Mouse (Mus musculus): Measurements from ENCODE around the gene Rpp25. TPM values are rescaled to one million over a fixed set of nuclear protein-coding genes. Genes with fewer than 3 reads are reported as not detected.

Gene Rpp25
- polyA plus RNA-seq, 1 experiment from 2014 or later, result 0.64 TPM

DNA sequence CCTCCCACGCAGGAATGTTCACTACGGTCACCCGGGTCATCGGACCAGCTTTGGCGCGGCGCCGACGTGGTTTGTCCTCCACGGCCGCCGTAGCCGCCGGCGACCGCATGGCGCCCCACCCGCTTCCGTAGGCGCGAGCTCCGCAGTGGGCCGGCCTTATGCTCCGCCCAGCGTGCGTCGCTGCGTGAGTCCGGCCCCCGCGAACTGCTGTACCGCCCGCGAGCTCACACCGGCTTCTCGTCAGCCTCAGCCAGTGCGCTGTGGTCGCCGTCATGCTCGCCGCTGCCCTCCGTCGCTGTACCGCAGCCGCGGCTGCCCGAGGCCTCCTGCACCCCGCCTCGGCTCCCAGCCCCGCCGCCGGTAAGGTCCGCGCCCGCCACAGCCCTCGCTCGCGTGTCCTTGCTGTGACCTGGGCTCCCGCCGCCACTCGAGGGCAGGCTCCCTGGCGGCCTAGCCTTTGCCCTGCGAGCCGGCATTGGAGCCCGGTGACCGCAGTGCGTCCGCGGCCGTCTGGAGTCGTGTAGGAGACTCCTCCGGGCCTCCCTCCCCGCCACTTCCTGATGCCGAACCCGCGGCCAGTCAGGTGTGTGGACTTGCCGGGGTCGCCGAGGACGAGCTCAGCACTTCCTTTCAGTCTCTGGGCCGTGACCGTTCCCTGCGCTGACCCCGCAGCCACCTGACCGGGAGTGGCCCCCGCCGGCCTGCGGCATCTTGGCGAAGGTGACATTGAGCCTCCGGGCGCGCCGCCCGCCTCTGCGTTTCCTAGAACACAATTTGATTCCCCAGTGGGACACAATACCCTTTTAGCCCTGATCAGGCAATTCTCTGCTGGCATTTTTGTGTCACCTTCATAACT lies 17.5 kb downstream of the Rpp25 start, which contains the start of gene Cox5a:
TSS of gene Cox5a (plus strand) at position 219 of the 856 bp plus-strand sequence.
- Histone ChIP-seq H3K27ac (replicated peaks) (peak within 1 kb of the TSS; percentile 96), H3K27me3 (no peaks in the 10 kb centered on the region), H3K9me3 (replicated peaks) (no peaks in the 10 kb centered on the region), H3K4me1 (replicated peaks) (peaks cover 49% of the 10 kb centered on the region), H3K4me3 (replicated peaks) (peak within 1 kb of the TSS; percentile 93), H3K4me2 (peak within 1 kb of the TSS; percentile 77), H3K36me3 (replicated peaks) (no peaks in the 10 kb centered on the region), H3K9ac (peak within 1 kb of the TSS; percentile 97)
- under 1% methylated on average over 95 of the region's 95 CpGs for WGBS (ENCODE audit: insufficient replicate concordance)
- peak; percentile 98 for ATAC-seq (ENCODE audit: insufficient read depth)

DNA sequence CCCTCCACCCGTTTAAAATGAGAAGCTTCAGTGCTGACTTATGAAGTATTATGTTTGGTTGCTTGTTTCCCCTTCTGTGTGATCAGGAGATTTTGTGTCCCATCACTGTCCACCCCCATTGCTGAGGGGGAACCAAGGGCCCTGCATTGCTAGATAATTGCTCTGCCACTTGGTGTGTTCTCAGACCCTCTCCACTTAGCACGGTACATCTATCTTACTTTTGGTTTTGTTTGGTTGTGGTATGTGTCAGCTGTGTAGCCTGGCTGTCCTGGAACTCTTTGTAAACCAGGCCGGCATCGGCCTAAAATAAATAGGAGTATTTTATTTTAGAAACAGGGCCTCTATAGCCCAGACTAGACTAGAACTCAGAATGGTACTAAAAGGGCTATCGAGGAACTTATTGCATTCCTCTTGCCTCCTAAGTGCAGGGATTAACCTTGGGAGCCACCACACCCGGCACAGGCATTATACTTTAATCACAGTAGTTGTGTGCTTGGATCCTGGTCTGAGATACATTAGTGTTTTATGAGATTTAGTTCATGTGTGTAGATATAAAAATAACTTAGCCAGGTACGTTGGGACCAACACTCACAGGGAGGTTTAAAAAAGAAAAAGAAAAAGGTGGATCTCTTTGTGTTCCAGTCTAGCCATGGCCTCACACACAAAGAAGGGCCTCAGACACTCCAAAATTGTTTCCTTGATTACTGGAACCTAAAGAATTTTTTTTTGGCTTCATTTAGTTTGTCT lies 18.5 kb downstream of the Rpp25 start:
- Histone ChIP-seq H3K4me3 (replicated peaks) (peak overlapping the region; percentile 93), H3K4me2 (peak overlapping the region; percentile 77), H3K27me3 (no peaks in the 10 kb centered on the region), H3K9me3 (replicated peaks) (no peaks in the 10 kb centered on the region), H3K9ac (peak overlapping the region; percentile 97), H3K27ac (replicated peaks) (peak overlapping the region; percentile 96), H3K36me3 (replicated peaks) (no peaks in the 10 kb centered on the region), H3K4me1 (replicated peaks) (peaks cover 57% of the 10 kb centered on the region)
- ATAC-seq (ENCODE audit: insufficient read depth), result no peak
- WGBS (ENCODE audit: insufficient replicate concordance), result 30% methylated on average over 7 of the region's 7 CpGs

DNA sequence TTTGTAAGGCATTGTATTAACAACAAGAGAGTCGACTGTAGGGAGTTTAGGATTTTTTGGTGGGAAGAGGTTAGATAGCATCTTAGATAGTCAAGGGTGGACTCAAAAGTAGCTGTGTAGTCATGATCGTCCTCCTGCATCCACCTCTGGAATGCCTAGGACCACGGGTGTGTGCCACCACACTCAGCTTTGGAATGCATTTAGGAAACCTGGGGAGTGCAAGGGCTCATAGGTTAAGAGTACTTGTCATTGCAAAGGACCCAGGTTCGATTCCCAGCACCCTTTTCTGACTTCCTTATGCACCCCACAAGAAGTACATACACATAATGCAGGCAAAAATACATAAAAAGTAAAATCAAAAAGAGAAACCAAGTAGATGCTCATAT lies 19.0 kb downstream of the Rpp25 start:
- WGBS (ENCODE audit: insufficient replicate concordance), result 54% methylated on average over 4 of the region's 4 CpGs
- no peaks in the 10 kb centered on the region for H3K9me3 ChIP-seq (replicated peaks)
- peak overlapping the region; percentile 93 for H3K4me3 ChIP-seq (replicated peaks)
- H3K4me1 ChIP-seq (replicated peaks), result peaks cover 57% of the 10 kb centered on the region
- no peak overlapping the region for H3K27ac ChIP-seq (replicated peaks)
- H3K36me3 ChIP-seq (replicated peaks), result no peaks in the 10 kb centered on the region
- H3K9ac ChIP-seq, result no peak overlapping the region
- H3K27me3 ChIP-seq, result no peaks in the 10 kb centered on the region
- peak overlapping the region; percentile 77 for H3K4me2 ChIP-seq
- no peak for ATAC-seq (ENCODE audit: insufficient read depth)

DNA sequence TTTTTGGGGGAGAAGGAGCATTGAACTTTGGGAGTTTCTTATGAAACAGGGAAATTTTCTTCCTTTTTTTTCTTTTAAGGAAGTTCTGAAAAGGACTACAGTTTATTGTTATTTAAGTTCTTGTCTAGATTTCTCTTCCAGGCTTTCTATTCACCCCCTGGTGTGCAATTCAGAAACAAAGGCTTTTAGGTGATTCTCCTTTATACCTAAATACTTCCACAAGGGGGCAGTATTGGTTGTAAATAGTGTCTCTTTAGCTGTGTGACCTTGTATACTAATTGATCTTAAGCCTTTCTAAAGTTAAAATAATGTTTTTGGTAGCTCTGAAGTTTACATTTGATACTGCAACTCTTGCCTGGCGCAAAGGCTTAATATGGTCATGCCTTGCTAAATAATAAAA lies 19.9 kb downstream of the Rpp25 start:
- Histone ChIP-seq H3K9me3 (replicated peaks) (no peaks in the 10 kb centered on the region), H3K4me3 (replicated peaks) (no peak overlapping the region), H3K27me3 (no peaks in the 10 kb centered on the region), H3K27ac (replicated peaks) (no peak overlapping the region), H3K9ac (no peak overlapping the region), H3K4me2 (no peak overlapping the region), H3K36me3 (replicated peaks) (0 out of 2 replicates have a peak, but pooled peaks cover 3% of the 10 kb centered on the region), H3K4me1 (replicated peaks) (peaks cover 57% of the 10 kb centered on the region)
- ATAC-seq (ENCODE audit: insufficient read depth), result no peak
- 41% methylated on average over 1 of the region's 1 CpGs for WGBS (ENCODE audit: insufficient replicate concordance)

DNA sequence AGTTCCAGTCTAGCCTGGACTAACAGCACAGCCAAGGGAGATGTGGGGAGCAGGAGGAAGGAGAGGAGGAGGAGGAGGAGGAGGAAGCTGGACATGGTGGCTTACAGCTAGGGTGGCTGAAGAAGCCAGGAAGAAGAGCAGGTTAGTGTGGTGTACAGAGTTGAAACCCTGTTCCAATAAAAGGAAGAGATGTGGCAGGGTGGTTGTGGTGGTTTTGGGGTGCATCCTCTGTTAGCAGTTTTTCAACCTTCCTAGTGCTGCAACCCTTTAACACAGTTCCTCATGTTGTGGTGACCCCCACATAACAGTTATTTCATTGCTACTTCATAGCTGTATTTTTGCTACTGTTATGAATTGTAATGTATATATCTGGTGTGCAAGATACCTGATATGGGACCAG lies 20.6 kb downstream of the Rpp25 start:
- H3K36me3 ChIP-seq (replicated peaks), result peaks cover 10% of the 10 kb centered on the region
- H3K4me1 ChIP-seq (replicated peaks), result peaks cover 57% of the 10 kb centered on the region
- no peak overlapping the region for H3K9ac ChIP-seq
- ATAC-seq (ENCODE audit: insufficient read depth), result no peak
- no peak overlapping the region for H3K4me3 ChIP-seq (replicated peaks)
- no peak overlapping the region for H3K27ac ChIP-seq (replicated peaks)
- H3K27me3 ChIP-seq, result no peaks in the 10 kb centered on the region
- no peaks in the 10 kb centered on the region for H3K9me3 ChIP-seq (replicated peaks)
- no peak overlapping the region for H3K4me2 ChIP-seq

DNA sequence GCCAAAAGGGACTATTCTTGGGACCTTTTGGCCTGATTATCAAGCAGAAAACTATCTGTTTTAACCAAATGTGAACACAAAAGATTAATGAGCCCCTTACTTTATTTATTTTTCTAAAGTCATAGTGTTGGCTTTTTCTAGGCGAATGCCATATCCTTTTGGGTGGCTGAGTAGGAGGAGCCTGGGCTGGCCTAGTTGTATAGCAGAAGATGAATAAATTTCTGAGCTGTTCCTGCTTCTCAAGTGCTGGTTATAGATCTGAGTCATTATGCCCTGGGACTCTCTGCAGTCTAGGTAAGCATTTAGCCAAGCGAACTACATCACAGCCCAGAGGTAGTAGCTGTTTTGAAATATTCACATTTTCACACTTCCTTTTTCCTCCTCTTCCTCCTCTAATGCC lies 21.7 kb downstream of the Rpp25 start:
- H3K27ac ChIP-seq (replicated peaks), result no peak overlapping the region
- no peak overlapping the region for H3K4me3 ChIP-seq (replicated peaks)
- peaks cover 54% of the 10 kb centered on the region for H3K4me1 ChIP-seq (replicated peaks)
- WGBS (ENCODE audit: insufficient replicate concordance), result 56% methylated on average over 2 of the region's 2 CpGs
- H3K9me3 ChIP-seq (replicated peaks), result no peaks in the 10 kb centered on the region
- H3K36me3 ChIP-seq (replicated peaks), result peaks cover 12% of the 10 kb centered on the region
- no peak for ATAC-seq (ENCODE audit: insufficient read depth)
- no peak overlapping the region for H3K4me2 ChIP-seq
- no peak overlapping the region; the same call in 1 of the 2 replicates for H3K9ac ChIP-seq
- H3K27me3 ChIP-seq, result no peaks in the 10 kb centered on the region

DNA sequence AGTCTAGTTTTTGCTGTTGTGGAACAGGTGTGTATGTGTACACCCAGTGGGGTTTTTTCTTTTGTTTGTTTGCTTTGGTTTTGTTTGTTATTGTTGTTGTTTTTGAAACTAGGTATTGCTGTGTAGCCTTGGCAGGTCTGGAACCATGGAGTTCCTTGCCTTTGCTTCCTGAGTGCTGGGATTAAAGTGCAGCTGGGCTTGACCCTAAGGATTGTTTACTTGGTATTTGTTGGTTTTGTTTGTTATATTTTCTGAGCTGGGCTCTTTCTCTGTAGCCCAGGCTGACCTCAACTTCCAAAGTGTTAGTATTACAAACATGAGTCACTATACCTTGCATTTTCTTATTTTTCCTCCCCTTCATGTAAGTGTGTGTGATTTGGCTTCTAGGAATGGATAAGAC lies 22.6 kb downstream of the Rpp25 start:
- H3K27ac ChIP-seq (replicated peaks), result no peak overlapping the region
- H3K36me3 ChIP-seq (replicated peaks), result peaks cover 19% of the 10 kb centered on the region
- H3K4me2 ChIP-seq, result no peak overlapping the region
- no peak overlapping the region for H3K9ac ChIP-seq
- no peaks in the 10 kb centered on the region for H3K9me3 ChIP-seq (replicated peaks)
- ATAC-seq (ENCODE audit: insufficient read depth), result no peak
- no peaks in the 10 kb centered on the region for H3K27me3 ChIP-seq
- no peak overlapping the region for H3K4me3 ChIP-seq (replicated peaks)
- H3K4me1 ChIP-seq (replicated peaks), result peaks cover 51% of the 10 kb centered on the region

DNA sequence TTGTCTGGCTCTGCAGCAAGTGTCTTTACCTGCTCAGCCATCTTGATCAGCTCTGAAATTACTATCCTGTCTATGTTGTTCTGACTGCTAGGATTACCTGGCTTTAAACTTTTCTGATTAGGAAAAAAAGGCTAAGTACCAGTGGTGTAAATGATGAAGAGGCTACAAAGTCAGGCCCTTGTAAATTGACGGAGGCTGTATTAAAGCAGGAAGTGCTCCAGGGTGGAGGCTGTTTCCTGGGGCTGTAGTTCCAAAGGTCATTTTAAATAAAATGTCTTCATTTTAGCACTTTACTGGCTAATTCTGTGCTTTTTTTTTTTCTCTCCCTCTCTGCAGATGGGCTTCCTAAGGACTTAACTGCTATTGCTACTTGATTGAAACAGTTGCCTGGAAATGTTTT lies 28.1 kb downstream of the Rpp25 start:
- Histone ChIP-seq H3K36me3 (replicated peaks) (peaks cover 49% of the 10 kb centered on the region), H3K4me1 (replicated peaks) (peaks cover 7% of the 10 kb centered on the region), H3K27ac (replicated peaks) (no peak overlapping the region), H3K27me3 (no peaks in the 10 kb centered on the region), H3K9ac (no peak overlapping the region), H3K4me2 (no peak overlapping the region), H3K4me3 (replicated peaks) (no peak overlapping the region), H3K9me3 (replicated peaks) (no peaks in the 10 kb centered on the region)
- 71% methylated on average over 1 of the region's 1 CpGs for whole genome bisulfite sequencing (ENCODE audit: insufficient replicate concordance)
- ATAC-seq (ENCODE audit: insufficient read depth), result no peak

DNA sequence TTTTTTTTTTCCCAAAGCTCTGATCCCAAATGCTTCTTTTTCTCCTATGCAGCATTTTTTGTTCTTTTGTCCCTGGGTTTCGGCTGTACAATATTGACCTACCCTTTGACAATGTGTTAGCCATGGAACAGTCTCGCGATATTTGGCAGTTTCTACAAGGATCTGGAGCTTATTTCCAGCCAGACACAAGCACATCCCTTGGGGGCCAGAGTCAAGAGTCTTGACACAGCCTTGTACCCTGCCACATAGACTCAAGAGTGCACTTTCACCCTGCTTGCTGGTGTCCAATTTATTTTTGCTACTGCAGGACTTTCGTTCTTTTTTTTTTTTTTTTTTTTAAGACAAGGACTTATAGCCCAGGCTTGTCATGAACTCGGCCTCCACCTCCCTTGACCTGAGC lies 32.5 kb downstream of the Rpp25 start:
- Histone ChIP-seq H3K27me3 (no peaks in the 10 kb centered on the region), H3K4me3 (replicated peaks) (peak overlapping the region; percentile 89; the same call in 1 of the 2 replicates), H3K4me1 (replicated peaks) (peaks cover 32% of the 10 kb centered on the region), H3K4me2 (peak overlapping the region; percentile 84), H3K36me3 (replicated peaks) (peaks cover 52% of the 10 kb centered on the region), H3K9ac (no peak overlapping the region), H3K9me3 (replicated peaks) (no peaks in the 10 kb centered on the region), H3K27ac (replicated peaks) (no peak overlapping the region)
- WGBS (ENCODE audit: insufficient replicate concordance), result 79% methylated on average over 5 of the region's 5 CpGs
- no peak for ATAC-seq (ENCODE audit: insufficient read depth)

DNA sequence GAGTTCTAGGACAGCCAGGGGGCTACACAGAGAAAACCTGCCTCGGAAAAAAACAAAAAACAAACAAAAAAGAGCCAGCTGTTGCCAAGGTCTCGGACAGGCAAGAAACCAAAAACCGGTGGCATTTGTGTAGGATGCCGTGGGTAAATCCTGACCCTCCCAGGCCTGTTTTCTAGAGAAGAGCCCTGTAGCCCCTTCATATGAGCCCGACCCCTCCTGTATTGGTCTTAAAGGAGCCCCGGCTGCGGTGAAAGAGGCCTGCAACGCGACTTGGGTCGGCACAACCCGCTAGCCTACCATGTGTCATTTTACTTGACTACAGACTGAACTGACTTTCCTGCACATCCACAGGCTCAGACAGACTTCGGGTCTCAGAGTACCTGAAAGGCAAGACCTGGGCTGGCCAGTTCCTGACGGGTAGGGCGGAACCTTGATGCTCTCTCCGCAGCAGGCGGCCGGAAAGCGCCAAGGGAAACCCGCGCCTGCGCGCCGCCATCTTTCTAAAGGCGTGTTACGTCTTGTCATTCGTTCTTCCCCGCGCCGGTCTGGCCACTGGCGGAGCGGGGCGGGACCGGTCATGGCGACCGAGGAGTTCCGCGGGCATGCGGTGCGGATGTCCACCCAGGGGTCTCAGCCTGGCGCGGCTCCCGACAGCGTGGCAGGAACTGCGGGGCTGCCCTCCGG lies 33.4 kb downstream of the Rpp25 start, which contains the start of gene Fam219b:
TSS of gene Fam219b (plus strand) at position 485 of the 684 bp plus-strand sequence.
- WGBS (ENCODE audit: insufficient replicate concordance), result 2% methylated on average over 45 of the region's 45 CpGs
- peak within 1 kb of the TSS; percentile 83 for H3K27ac ChIP-seq (replicated peaks)
- peak within 1 kb of the TSS; percentile 89 for H3K4me3 ChIP-seq (replicated peaks)
- no peaks in the 10 kb centered on the region for H3K9me3 ChIP-seq (replicated peaks)
- peak within 1 kb of the TSS; percentile 88 for H3K9ac ChIP-seq
- peak; percentile 86 for ATAC-seq (ENCODE audit: insufficient read depth)
- H3K27me3 ChIP-seq, result no peaks in the 10 kb centered on the region
- peaks cover 47% of the 10 kb centered on the region for H3K36me3 ChIP-seq (replicated peaks)
- peak within 1 kb of the TSS; percentile 84 for H3K4me2 ChIP-seq
- peaks cover 32% of the 10 kb centered on the region for H3K4me1 ChIP-seq (replicated peaks)

DNA sequence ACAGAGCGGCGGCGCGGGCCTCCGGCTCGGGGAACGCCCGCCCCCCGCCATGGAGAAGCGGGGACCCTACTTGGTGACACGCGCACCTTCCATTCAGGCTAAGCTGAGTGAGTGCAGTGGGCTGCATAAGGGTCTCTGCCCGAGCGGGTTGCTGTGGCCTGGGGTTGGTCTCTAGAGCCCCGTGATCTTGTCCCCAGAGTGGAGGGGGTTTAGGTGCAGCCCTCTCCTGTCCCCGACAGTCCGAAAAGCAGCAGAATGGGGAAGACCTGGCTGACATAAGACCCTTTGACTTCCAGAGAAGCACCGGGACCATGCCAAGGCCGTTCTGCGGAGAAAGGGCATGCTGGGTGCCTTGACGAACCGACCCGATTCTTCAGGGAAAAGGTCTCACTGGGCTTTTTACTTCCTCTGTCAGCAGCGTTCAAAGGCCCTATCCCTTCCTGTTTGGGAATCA lies 33.9 kb downstream of the Rpp25 start:
- ATAC-seq (ENCODE audit: insufficient read depth), result no peak
- Histone ChIP-seq H3K4me3 (replicated peaks) (peak overlapping the region; percentile 89), H3K4me2 (peak overlapping the region; percentile 84), H3K27ac (replicated peaks) (peak overlapping the region; percentile 83), H3K36me3 (replicated peaks) (peaks cover 47% of the 10 kb centered on the region), H3K4me1 (replicated peaks) (peaks cover 32% of the 10 kb centered on the region), H3K27me3 (no peaks in the 10 kb centered on the region), H3K9ac (peak overlapping the region; percentile 88), H3K9me3 (replicated peaks) (no peaks in the 10 kb centered on the region)
- WGBS (ENCODE audit: insufficient replicate concordance), result under 1% methylated on average over 24 of the region's 24 CpGs
